Comparison of ENCODE assay signal across 16 mouse cellular contexts in the genomic region with DNA sequence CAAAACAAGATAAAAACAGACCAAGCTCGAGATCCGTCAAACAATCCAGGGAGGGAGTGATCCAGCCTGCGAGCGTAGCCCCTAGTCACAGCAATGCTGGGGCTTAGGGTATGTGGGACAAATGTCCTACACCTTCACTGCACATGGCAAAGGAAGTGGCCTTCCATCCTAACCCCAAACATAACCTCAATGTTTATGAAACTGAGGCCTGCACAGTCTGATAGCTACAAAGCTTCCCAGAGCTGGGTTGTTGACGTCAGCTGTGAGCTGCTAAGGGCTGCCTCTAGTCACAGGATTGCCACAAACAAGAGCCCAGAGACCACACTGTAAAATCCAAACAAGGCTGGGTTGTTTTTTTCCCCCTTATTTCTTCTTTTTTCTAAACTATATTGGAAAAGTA. TPM values are rescaled to one million over a fixed set of nuclear protein-coding genes. Genes with fewer than 3 reads are reported as not detected.
DNase-seq lines count a peak whose midpoint lies in the region; ATAC-seq and TF ChIP-seq lines count a peak whose summit lies in the region.
"Had no signal": no experiment of that assay in that cellular context is flagged by ENCODE, and none has a peak within 500 bp of the region (broad histone marks: within the 10 kb centered on the region; RNA-seq: fewer than 3 reads in every experiment).

No protein-coding gene starts in this region.

- H3K9ac ChIP-seq in heart, embryonic 15.5 days, result no peak overlapping the region
- no peak overlapping the region for H3K9ac ChIP-seq in kidney, embryonic 15.5 days
- H3K9ac ChIP-seq: liver, embryonic 14.5 days; midbrain, embryonic 13.5 days; neural tube, embryonic 12.5 days had no signal

- no peaks in the 10 kb centered on the region; the same call in 1 of the 2 replicates for H3K4me1 ChIP-seq in heart, embryonic 15.5 days (replicated peaks)
- H3K4me1 ChIP-seq in megakaryocyte, embryonic 14.5 days, result peaks cover 75% of the 10 kb centered on the region
- peaks cover 9% of the 10 kb centered on the region; the same call in 1 of the 2 replicates for H3K4me1 ChIP-seq in kidney, embryonic 15.5 days
- H3K4me1 ChIP-seq: midbrain, embryonic 13.5 days; neural tube, embryonic 12.5 days had no signal

- no peaks in the 10 kb centered on the region for H3K27me3 ChIP-seq in heart, embryonic 15.5 days
- H3K27me3 ChIP-seq in megakaryocyte, embryonic 14.5 days (replicated peaks), result no peaks in the 10 kb centered on the region
- no peaks in the 10 kb centered on the region for H3K27me3 ChIP-seq in kidney, embryonic 15.5 days
- H3K27me3 ChIP-seq: midbrain, embryonic 13.5 days; neural tube, embryonic 12.5 days had no signal

- intact Hi-C loops in gastrocnemius, adult 2 months (cut with DNase I), result no loop called here

- peaks cover 96% of the 10 kb centered on the region for H3K36me3 ChIP-seq in heart, embryonic 15.5 days
- peaks cover 91% of the 10 kb centered on the region for H3K36me3 ChIP-seq in megakaryocyte, embryonic 14.5 days (replicated peaks; ENCODE audit: low read length)
- peaks cover 99% of the 10 kb centered on the region for H3K36me3 ChIP-seq in kidney, embryonic 15.5 days

- H3K27ac ChIP-seq in heart, embryonic 15.5 days, result 0 out of 2 replicates have a peak overlapping the region, but pooled peaks have one; percentile 7
- no peak overlapping the region for H3K27ac ChIP-seq in gastrocnemius, adult 2 months
- no peak overlapping the region for H3K27ac ChIP-seq in kidney, embryonic 15.5 days
- H3K27ac ChIP-seq: heart, adult 2 months; liver, embryonic 14.5 days; midbrain, embryonic 13.5 days; neural tube, embryonic 12.5 days had no signal

- WGBS in heart, embryonic 15.5 days, result 84% methylated on average over 5 of the region's 5 CpGs
- 87% methylated on average over 5 of the region's 5 CpGs for WGBS in kidney, embryonic 15.5 days

- H3K4me2 ChIP-seq in heart, embryonic 15.5 days, result no peak overlapping the region
- no peak overlapping the region for H3K4me2 ChIP-seq in kidney, embryonic 15.5 days
- H3K4me2 ChIP-seq: midbrain, embryonic 13.5 days; neural tube, embryonic 12.5 days had no signal

- TF ChIP-seq CTCF in gastrocnemius, adult 2 months (IDR thresholded peaks at IDR 0.05), result no peak

- no peak for ATAC-seq in heart, embryonic 15.5 days (replicated peaks; ENCODE audit: insufficient number of reproducible peaks, insufficient read depth, low FRiP score, low read depth)
- ATAC-seq in kidney, embryonic 15.5 days (replicated peaks; ENCODE audit: low FRiP score), result no peak
- ATAC-seq: midbrain, embryonic 13.5 days had no signal

- no peaks in the 10 kb centered on the region for H3K9me3 ChIP-seq in heart, embryonic 15.5 days (replicated peaks)
- no peaks in the 10 kb centered on the region for H3K9me3 ChIP-seq in megakaryocyte, embryonic 14.5 days
- no peaks in the 10 kb centered on the region for H3K9me3 ChIP-seq in kidney, embryonic 15.5 days (replicated peaks)
- H3K9me3 ChIP-seq: midbrain, embryonic 13.5 days; neural tube, embryonic 12.5 days had no signal

- no peak for DNase-seq in heart, postnatal 4 days
- DNase-seq in thymus, postnatal 14 days, result peak; percentile 43
- no peak for DNase-seq in thymus, postnatal 10 days (ENCODE audit: low spot score in 2 of 2)
- DNase-seq in embryo, embryonic 10.5 days (ENCODE audit: low spot score), result no peak
- no peak for DNase-seq in gastrocnemius, adult 2 months
- DNase-seq: cerebellum, adult 11-12 months; heart, adult 2 months; heart, postnatal 36 days; kidney, adult 11 months; right cerebral cortex, adult 18-20 months had no signal

- no peak overlapping the region for H3K4me3 ChIP-seq in heart, embryonic 15.5 days
- peak overlapping the region; percentile 78 for H3K4me3 ChIP-seq in megakaryocyte, embryonic 14.5 days (replicated peaks)
- no peak overlapping the region for H3K4me3 ChIP-seq in gastrocnemius, adult 2 months
- H3K4me3 ChIP-seq in kidney, embryonic 15.5 days (replicated peaks), result no peak overlapping the region
- H3K4me3 ChIP-seq: heart, adult 2 months; midbrain, embryonic 13.5 days; neural tube, embryonic 12.5 days had no signal

RNA-seq across cellular contexts. Expression of gene Ncf1, which starts 40.3 kb away (rescaled TPM):
- 3.1 and 5.0 TPM in 2 replicates for polyA plus RNA-seq in heart, embryonic 15.5 days (2015; fragmentation: Nextera tagmentation; extraction: Ambion mirVana)
- 1 to 10 TPM; 2.1 to 2.5 TPM for total RNA-seq in heart, postnatal 4 days (2021)
- polyA plus RNA-seq in megakaryocyte, embryonic 14.5 days (2012; ENCODE audit: insufficient read depth, low replicate concordance), result 52.7 and 124 TPM in 2 replicates
- 1 to 10 TPM; 1.0 to 3.8 TPM for total RNA-seq in gastrocnemius, adult 2 months (2021)
- polyA plus RNA-seq in kidney, embryonic 15.5 days (2015; fragmentation: Nextera tagmentation; extraction: Ambion mirVana), result 3.6 and 3.7 TPM in 2 replicates

RNA-seq across cellular contexts. Expression of gene Gtf2i, which starts 44.8 kb away (rescaled TPM):
- polyA plus RNA-seq in heart, embryonic 15.5 days (2015; fragmentation: Nextera tagmentation; extraction: Ambion mirVana), result 121 and 125 TPM in 2 replicates
- 100 to 1,000 TPM; 198 to 199 TPM for total RNA-seq in heart, postnatal 4 days (2021)
- 87.1 and 333 TPM in 2 replicates for polyA plus RNA-seq in megakaryocyte, embryonic 14.5 days (2012; ENCODE audit: insufficient read depth, low replicate concordance)
- total RNA-seq in gastrocnemius, adult 2 months (2021), result 100 to 1,000 TPM; 103 to 122 TPM
- 196 and 197 TPM in 2 replicates for polyA plus RNA-seq in kidney, embryonic 15.5 days (2015; fragmentation: Nextera tagmentation; extraction: Ambion mirVana)
